Mouse (Mus musculus) CH12.LX (cell line): ENCODE data around the gene Vamp2. TPM values are rescaled to one million over a fixed set of nuclear protein-coding genes. Genes with fewer than 3 reads are reported as not detected.

Experiments
- DNase-seq: peaks from one replicate; pipeline ENCODE4 v3.0.0-alpha.2; 2013; ENCODE audit errors: extremely low read depth
- H3K27ac ChIP-seq: 2 replicates; pipeline ENCODE4 v1.5.1; 2012; ENCODE audit warnings: low read depth, mild to moderate bottlenecking, control low read depth, moderate library complexity; ENCODE audit not compliant: insufficient read depth
- H3K27me3 ChIP-seq: replicated peaks from 2 replicates; pipeline ENCODE3; 2012; ENCODE audit warnings: inconsistent platforms
- H3K36me3 ChIP-seq, 2 experiments: replicated peaks in 1 of 2; 2 replicates each; pipeline versions ENCODE3 to v1.6.1; 2012; ENCODE audit warnings: inconsistent platforms in 1 of 2, low read length in 1 of 2, mild to moderate bottlenecking in 1 of 2, mixed read lengths in 1 of 2, moderate library complexity in 1 of 2; ENCODE audit not compliant: control insufficient read depth in 1 of 2, insufficient read depth in 1 of 2
- H3K4me1 ChIP-seq, 2 experiments: 2 replicates each; pipeline ENCODE4 v1.6.1; 2012; ENCODE audit warnings: inconsistent platforms in 1 of 2, moderate library complexity in 1 of 2; ENCODE audit not compliant: insufficient read depth in 2 of 2, control insufficient read depth in 1 of 2
- H3K4me2 ChIP-seq: 2 replicates; pipeline ENCODE4 v1.6.1; 2012; ENCODE audit warnings: low read depth, mild to moderate bottlenecking, control low read depth; ENCODE audit not compliant: poor library complexity, insufficient read depth, severe bottlenecking
- H3K4me3 ChIP-seq, 3 experiments: fragments of 150-350 bp in 1 of 3; sonication (generic) in 1 of 3; replicated peaks in 1 of 3; 2 replicates each; pipeline versions ENCODE3 to v1.5.1; 2011 to 2012; ENCODE audit warnings: low read depth in 2 of 3, low read length in 2 of 3, mild to moderate bottlenecking in 2 of 3, moderate library complexity in 2 of 3, control low read depth in 1 of 3, improper control_type of control experiment in 1 of 3, inconsistent platforms in 1 of 3, mixed read lengths in 1 of 3; ENCODE audit not compliant: poor library complexity in 1 of 3
- H3K79me2 ChIP-seq: replicated peaks from 2 replicates; pipeline ENCODE4 v1.6.1; 2012; ENCODE audit warnings: mild to moderate bottlenecking, moderate library complexity; ENCODE audit not compliant: control insufficient read depth, poor library complexity, insufficient read depth, severe bottlenecking; ENCODE audit errors: extremely low read depth
- H3K9ac ChIP-seq: 2 replicates; pipeline ENCODE4 v1.6.1; 2012; ENCODE audit warnings: low read depth, mild to moderate bottlenecking, control low read depth, moderate library complexity; ENCODE audit not compliant: insufficient read depth
- H3K9me3 ChIP-seq: replicated peaks from 2 replicates; pipeline ENCODE3; 2012; ENCODE audit warnings: low read length, inconsistent platforms, mixed read lengths
- BHLHE40 ChIP-seq: IDR thresholded peaks from 2 replicates; pipeline ENCODE4 v1.6.1; 2011; ENCODE audit warnings: mild to moderate bottlenecking, low read depth, low read length, improper control_type of control experiment
- CHD1 ChIP-seq: IDR thresholded peaks from 2 replicates; pipeline ENCODE4 v1.6.1; 2012; ENCODE audit warnings: low read depth, low read length, improper control_type of control experiment, inconsistent platforms
- E2F4 ChIP-seq: IDR thresholded peaks from 2 replicates; pipeline ENCODE4 v1.6.1; 2011; ENCODE audit warnings: low read depth, low read length, improper control_type of control experiment; ENCODE audit not compliant: insufficient replicate concordance
- EP300 ChIP-seq: IDR thresholded peaks from 2 replicates; pipeline ENCODE4 v1.6.1; 2011; ENCODE audit warnings: low read length, improper control_type of control experiment
- HCFC1 ChIP-seq: IDR thresholded peaks from 2 replicates; pipeline ENCODE4 v1.6.1; 2012; ENCODE audit warnings: low read depth, mild to moderate bottlenecking, inconsistent platforms, low read length, improper control_type of control experiment
- IRF4 ChIP-seq: IDR thresholded peaks from 2 replicates; pipeline ENCODE4 v1.6.1; 2014; ENCODE audit warnings: low read depth, mild to moderate bottlenecking, inconsistent platforms, low read length, improper control_type of control experiment
- JUN ChIP-seq: IDR thresholded peaks from 2 replicates; pipeline ENCODE4 v1.6.1; 2011; ENCODE audit warnings: low read depth, mild to moderate bottlenecking, low read length, improper control_type of control experiment, moderate library complexity; ENCODE audit not compliant: insufficient read depth
- MAFK ChIP-seq: IDR thresholded peaks from 2 replicates; pipeline ENCODE4 v1.6.1; 2011; ENCODE audit warnings: low read length, improper control_type of control experiment; ENCODE audit not compliant: insufficient replicate concordance
- MAX ChIP-seq: IDR thresholded peaks from 2 replicates; pipeline ENCODE4 v1.6.1; 2011; ENCODE audit warnings: low read length, improper control_type of control experiment
- MAZ ChIP-seq: IDR thresholded peaks from 2 replicates; pipeline ENCODE4 v1.6.1; 2012; ENCODE audit warnings: low read depth, mild to moderate bottlenecking, inconsistent platforms, low read length, improper control_type of control experiment, moderate library complexity
- MXI1 ChIP-seq: IDR thresholded peaks from 2 replicates; pipeline ENCODE4 v1.6.1; 2011; ENCODE audit warnings: mild to moderate bottlenecking, low read depth, low read length, improper control_type of control experiment
- PAX5 ChIP-seq: IDR thresholded peaks from 2 replicates; pipeline ENCODE4 v1.6.1; 2012; ENCODE audit warnings: low read length, inconsistent platforms, mixed read lengths
- POLR2A ChIP-seq: IDR thresholded peaks from 2 replicates; pipeline ENCODE4 v1.6.1; 2011; ENCODE audit warnings: low read depth, mild to moderate bottlenecking, improper control_type of control experiment, low read length
- TBP ChIP-seq: conservative IDR thresholded peaks from 2 replicates; pipeline ENCODE4 v1.6.1; 2011; ENCODE audit warnings: low read depth, low read length, improper control_type of control experiment
- TCF12 ChIP-seq: IDR thresholded peaks from 2 replicates; pipeline ENCODE4 v1.6.1; 2014; ENCODE audit warnings: low read depth, mild to moderate bottlenecking, inconsistent platforms, low read length, improper control_type of control experiment
- UBTF ChIP-seq: IDR thresholded peaks from 2 replicates; pipeline ENCODE4 v1.6.1; 2012; ENCODE audit warnings: low read depth, mild to moderate bottlenecking, inconsistent platforms, low read length, improper control_type of control experiment, moderate library complexity
- ZKSCAN1 ChIP-seq: IDR thresholded peaks from 2 replicates; pipeline ENCODE4 v1.6.1; 2012; ENCODE audit warnings: low read depth, inconsistent platforms, low read length, improper control_type of control experiment, borderline replicate concordance
- dilution Hi-C: fragments of 300-500 bp; cut with MboI; formaldehyde crosslinking; loops from 2 replicates; pipeline ENCODE4 v1.14.3; 2020; ENCODE audit warnings: low sequenced_read_pairs; ENCODE audit not compliant: extremely low pct_unique_long_range_greater_than_20kb, extremely low pct_ligation_motif_present
- in situ Hi-C: fragments of 300-500 bp; cut with MboI; formaldehyde crosslinking; loops from 3 replicates; pipeline ENCODE4 v1.14.3; 2019; ENCODE audit warnings: low sequenced_read_pairs, low pct_ligation_motif_present, low pct_unique_long_range_greater_than_20kb, mixed read lengths
- polyA plus RNA-seq: library from polyadenylated mRNA; unstranded; fragments of >175 nt; gene quantifications from 2 replicates; pipeline ENCODE4 v1.2.1, GENCODE M21; 2012; ENCODE audit warnings: low read depth; ENCODE audit not compliant: insufficient read length
- total RNA-seq, 2 experiments: library from RNA; depleted of rRNA; stranded (reverse); fragments of 300-350 nt in 1 of 2; fragments of >200 nt in 1 of 2; gene quantifications; 2 replicates each; pipeline ENCODE4 v1.2.3; 2012 to 2014

Gene Vamp2
- total and polyA plus RNA-seq, 3 experiments, result 1.3 to 26.0 (median 8.2) TPM

DNA sequence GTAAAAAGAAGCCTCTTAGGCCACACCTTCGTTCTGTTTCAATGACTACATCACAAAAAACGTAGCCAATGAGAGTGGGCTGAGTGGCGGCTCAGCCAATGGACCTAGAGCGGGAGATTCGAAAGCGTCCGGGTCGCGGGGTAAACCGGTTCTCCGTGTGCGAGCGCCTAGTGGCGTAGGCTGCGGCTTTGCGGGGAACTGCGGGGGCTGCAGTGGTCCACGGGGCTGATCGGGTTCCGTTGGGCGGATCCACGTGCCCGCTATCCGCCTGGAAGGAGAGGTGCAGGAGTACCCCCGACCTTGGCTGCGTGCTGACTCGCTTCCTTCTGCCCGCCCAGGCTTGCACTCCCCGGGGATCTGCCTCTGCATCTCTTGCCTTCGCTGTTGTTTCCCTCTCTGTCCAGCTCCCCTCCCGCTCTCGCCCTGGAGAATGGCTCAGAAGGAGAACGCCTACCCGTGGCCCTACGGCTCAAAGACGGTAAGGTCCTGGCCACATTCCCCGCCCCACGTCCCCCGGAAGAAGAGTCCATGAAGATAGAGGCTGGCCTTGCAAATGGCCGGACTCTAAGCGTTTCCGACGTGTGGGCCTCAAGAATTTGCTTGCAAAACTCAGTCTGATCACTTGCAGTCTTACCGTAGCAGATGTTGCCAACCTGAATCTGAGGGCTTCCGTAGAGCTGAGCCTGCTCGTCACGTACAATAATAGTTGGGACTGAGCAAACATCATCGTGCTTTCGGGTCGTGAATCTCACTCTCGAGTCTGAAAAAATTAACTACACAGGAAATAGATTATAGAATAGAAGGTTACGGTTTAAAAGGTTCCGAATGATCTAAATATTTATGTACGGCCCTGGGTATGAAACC is 42.5 kb upstream of the Vamp2 start, which contains the start of gene Aurkb:
Gene Aurkb (plus strand): TSS at position 117 of the 864 bp plus-strand sequence.
- H3K4me3 ChIP-seq, result peak within 1 kb of the TSS; percentile 73 to 90 (median 86)
- H3K27ac ChIP-seq, result peak within 1 kb of the TSS; percentile 79
- peaks cover 20 to 60% of the 10 kb centered on the region in 2 experiments for H3K4me1 ChIP-seq
- in situ Hi-C loops (no loop called here), dilution Hi-C loops (no loop called here)
- peaks cover 31 to 36% of the 10 kb centered on the region in 2 experiments for H3K36me3 ChIP-seq
- DNase-seq, result peak; percentile 95
- peak within 1 kb of the TSS; percentile 75 for H3K9ac ChIP-seq
- H3K27me3 ChIP-seq, result no peaks in the 10 kb centered on the region
- H3K79me2 ChIP-seq, result peaks cover 51% of the 10 kb centered on the region
- no peak for TF ChIP-seq PAX5
- TF ChIP-seq POLR2A, result peak; percentile 96
- TF ChIP-seq TCF12, result no peak
- TF ChIP-seq MXI1, result peak; percentile 39; the same call in 1 of the 2 replicates
- peak; percentile 88; the same call in 1 of the 2 replicates for TF ChIP-seq UBTF
- peak; percentile 7; the same call in 1 of the 2 replicates for TF ChIP-seq HCFC1
- TF ChIP-seq MAZ, result 0 out of 2 replicates have a peak, but pooled peaks have one; percentile 4
- peak; percentile 86 for TF ChIP-seq TBP
- TF ChIP-seq CHD1, result peak; percentile 79; the same call in 1 of the 2 replicates
- no peak for TF ChIP-seq BHLHE40
- peak within 1 kb of the TSS; percentile 94 for H3K4me2 ChIP-seq
- no peaks in the 10 kb centered on the region for H3K9me3 ChIP-seq

DNA sequence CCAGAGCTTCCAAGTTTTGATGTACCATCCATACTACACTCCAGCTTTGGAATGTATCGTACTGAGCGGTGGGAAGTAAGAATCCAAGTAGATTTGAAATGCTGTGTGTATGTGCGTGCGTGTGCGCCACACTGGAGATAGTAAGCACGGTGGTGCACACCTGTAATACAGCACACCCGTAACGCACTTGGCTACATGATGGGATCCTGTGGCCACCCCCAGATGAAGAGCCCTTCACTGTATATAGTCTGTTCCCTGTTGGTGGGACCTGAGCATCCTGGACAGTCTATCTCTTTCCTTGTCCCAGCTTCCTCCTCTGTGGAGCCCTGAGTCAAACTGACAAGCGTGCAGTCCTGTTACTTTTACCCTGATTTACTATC is 41.9 kb upstream of the Vamp2 start:
- peaks cover 36 to 42% of the 10 kb centered on the region in 2 experiments for H3K36me3 ChIP-seq
- no peaks in the 10 kb centered on the region for H3K27me3 ChIP-seq
- TF ChIP-seq CHD1 (peak; percentile 58; the same call in 1 of the 2 replicates), EP300 (no peak)
- H3K9ac ChIP-seq, result peak overlapping the region; percentile 75
- dilution Hi-C loops (no loop called here), in situ Hi-C loops (no loop called here)
- H3K4me3 ChIP-seq, result peak overlapping the region; percentile 73 to 90 (median 86)
- H3K4me2 ChIP-seq, result peak overlapping the region; percentile 93
- no peaks in the 10 kb centered on the region for H3K9me3 ChIP-seq
- peak overlapping the region; percentile 42 for H3K27ac ChIP-seq
- H3K4me1 ChIP-seq, result peaks cover 20 to 66% of the 10 kb centered on the region in 2 experiments
- no peak for DNase-seq
- peaks cover 55% of the 10 kb centered on the region for H3K79me2 ChIP-seq

DNA sequence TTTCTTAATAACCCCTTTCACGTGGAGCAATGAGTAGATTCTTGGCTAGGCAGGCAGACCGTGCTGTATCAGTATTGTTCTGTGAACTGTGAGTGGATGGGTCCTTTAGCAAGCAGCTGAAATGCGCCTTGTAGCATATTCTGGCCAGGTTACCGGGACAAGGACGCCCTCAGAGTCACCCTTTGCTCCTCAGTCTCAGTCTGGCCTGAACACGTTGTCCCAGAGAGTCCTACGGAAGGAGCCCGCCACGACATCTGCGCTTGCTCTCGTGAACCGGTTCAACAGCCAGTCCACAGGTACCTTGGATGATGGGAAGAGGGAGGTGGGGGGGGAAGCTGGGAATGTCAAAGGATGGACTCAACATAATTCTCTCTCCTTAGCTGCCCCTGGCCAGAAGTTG is 40.7 kb upstream of the Vamp2 start:
- DNase-seq, result no peak
- in situ Hi-C loops (no loop called here), dilution Hi-C loops (no loop called here)
- peak overlapping the region; percentile 75; the same call in 1 of the 2 replicates for H3K9ac ChIP-seq
- peak overlapping the region in 2 of 3 experiments; percentile 6 to 20 for H3K4me3 ChIP-seq
- H3K4me1 ChIP-seq, result peaks cover 20 to 69% of the 10 kb centered on the region in 2 experiments
- H3K79me2 ChIP-seq, result peaks cover 55% of the 10 kb centered on the region
- H3K9me3 ChIP-seq, result no peaks in the 10 kb centered on the region
- no peak for TF ChIP-seq MAX
- TF ChIP-seq MAFK, result no peak
- no peak for TF ChIP-seq CHD1
- no peak for TF ChIP-seq TBP
- TF ChIP-seq JUN, result no peak
- no peak for TF ChIP-seq MXI1
- no peak for TF ChIP-seq E2F4
- no peak for TF ChIP-seq IRF4
- no peak for TF ChIP-seq ZKSCAN1
- no peak overlapping the region for H3K27ac ChIP-seq
- no peaks in the 10 kb centered on the region for H3K27me3 ChIP-seq
- peaks cover 39 to 52% of the 10 kb centered on the region in 2 experiments for H3K36me3 ChIP-seq
- H3K4me2 ChIP-seq, result peak overlapping the region; percentile 93
